Mouse (Mus musculus): ENCODE measurements around the gene Creld2.
A peak's percentile ranks its signal among the peaks of the same experiment; 100 is the strongest.
"Not testable (repeated sequence)": the region's sequence is repeated elsewhere in the genome, so short reads cannot be mapped to it uniquely, and the experiment has no call there.

The Creld2 gene

GRCm38 (mm10) chr15:88819026-88819905 is at the start of gene Creld2, which contains the start of gene Alg12:
Gene Creld2, plus strand, starts transcription at chr15:88819646.
Gene Alg12, minus strand, starts transcription at chr15:88819318.
- peak; percentile 98 for DNase-seq (ENCODE audit: low spot score in 2 of 2)

- not testable (repeated sequence) for DNase-seq (ENCODE audit: low spot score in 2 of 2)
Observed at GRCm38 (mm10) chr15:88774630-88775029, 44.8 kb upstream of the Creld2 start.

GRCm38 (mm10) chr15:88792140-88792850 is 27.2 kb upstream of the Creld2 start:
- no peak for DNase-seq (ENCODE audit: low spot score in 2 of 2)

- not testable (repeated sequence) for DNase-seq (ENCODE audit: low spot score in 2 of 2)
Observed at GRCm38 (mm10) chr15:88794729-88795128, 24.7 kb upstream of the Creld2 start.

- DNase-seq (ENCODE audit: low spot score in 2 of 2): no peak
Observed at GRCm38 (mm10) chr15:88799950-88800371, 19.5 kb upstream of the Creld2 start.

GRCm38 (mm10) chr15:88800921-88801354 is 18.5 kb upstream of the Creld2 start:
- no peak for DNase-seq (ENCODE audit: low spot score in 2 of 2)

- DNase-seq (ENCODE audit: low spot score in 2 of 2): no peak
Observed at GRCm38 (mm10) chr15:88801903-88802302, 17.5 kb upstream of the Creld2 start.

GRCm38 (mm10) chr15:88802348-88802747 is 17.1 kb upstream of the Creld2 start:
- no peak for DNase-seq (ENCODE audit: low spot score in 2 of 2)

- no peak for DNase-seq (ENCODE audit: low spot score in 2 of 2)
Observed at GRCm38 (mm10) chr15:88808121-88808520, 11.3 kb upstream of the Creld2 start.

GRCm38 (mm10) chr15:88810369-88810768 is 9.1 kb upstream of the Creld2 start:
- no peak for DNase-seq (ENCODE audit: low spot score in 2 of 2)

GRCm38 (mm10) chr15:88813262-88813661 is 6.2 kb upstream of the Creld2 start:
- no peak for DNase-seq (ENCODE audit: low spot score in 2 of 2)

- DNase-seq (ENCODE audit: low spot score in 2 of 2): not testable (repeated sequence)
Observed at GRCm38 (mm10) chr15:88813873-88814272, 5.6 kb upstream of the Creld2 start.

- no peak for DNase-seq (ENCODE audit: low spot score in 2 of 2)
Observed at GRCm38 (mm10) chr15:88814411-88815047, 4.9 kb upstream of the Creld2 start.

- no peak for DNase-seq (ENCODE audit: low spot score in 2 of 2)
Observed at GRCm38 (mm10) chr15:88815196-88815700, 4.2 kb upstream of the Creld2 start.

GRCm38 (mm10) chr15:88819906-88820303 is 459 bp downstream of the Creld2 start:
- no peak for DNase-seq (ENCODE audit: low spot score in 2 of 2)

- no peak for DNase-seq (ENCODE audit: low spot score in 2 of 2)
Observed at GRCm38 (mm10) chr15:88821403-88821802, 2.0 kb downstream of the Creld2 start.

- DNase-seq (ENCODE audit: low spot score in 2 of 2): no peak
Observed at GRCm38 (mm10) chr15:88822513-88822912, 3.1 kb downstream of the Creld2 start.

GRCm38 (mm10) chr15:88823376-88823775 is 3.9 kb downstream of the Creld2 start:
- no peak for DNase-seq (ENCODE audit: low spot score in 2 of 2)

GRCm38 (mm10) chr15:88827466-88827865 is 8.0 kb downstream of the Creld2 start:
- no peak for DNase-seq (ENCODE audit: low spot score in 2 of 2)

GRCm38 (mm10) chr15:88827991-88828799 is 8.7 kb downstream of the Creld2 start:
- peak; percentile 47 to 76 for DNase-seq (ENCODE audit: low spot score in 2 of 2)
